Mouse (Mus musculus) stomach, postnatal 0 days (tissue): ENCODE data around the gene Hmx3. TPM values are rescaled to one million over a fixed set of nuclear protein-coding genes. Genes with fewer than 3 reads are reported as not detected.

Experiments used
- ATAC-seq: fragments of 200-750 bp; cut with Nextera tagmentation; 2 replicates; pipeline ENCODE4 v1.8.0; 2017; ENCODE audit not compliant: low FRiP score, low TSS enrichment
- DNase-seq: peaks from one replicate; pipeline ENCODE4 v3.0.0-alpha.2; 2016; ENCODE audit warnings: low spot score
- H3K27ac ChIP-seq: fragments of 300-500 bp; sonication (generic); replicated peaks from 2 replicates; pipeline ENCODE4 v1.5.1; 2014; ENCODE audit warnings: mild to moderate bottlenecking, control low read depth
- H3K27me3 ChIP-seq: fragments of 300-500 bp; sonication (generic); 2 replicates; pipeline ENCODE4 v1.6.1; 2014; ENCODE audit warnings: low read length; ENCODE audit not compliant: control insufficient read depth, insufficient read depth
- H3K36me3 ChIP-seq: fragments of 300-500 bp; sonication (generic); 2 replicates; pipeline ENCODE4 v1.6.1; 2014; ENCODE audit warnings: low read length, mixed read lengths; ENCODE audit not compliant: control insufficient read depth, insufficient read depth
- H3K4me1 ChIP-seq: fragments of 300-500 bp; sonication (generic); replicated peaks from 2 replicates; pipeline ENCODE4 v1.6.1; 2014; ENCODE audit warnings: antibody characterized with exemption; ENCODE audit not compliant: control insufficient read depth, insufficient read depth
- H3K4me2 ChIP-seq: fragments of 300-500 bp; sonication (generic); replicated peaks from 2 replicates; pipeline ENCODE4 v1.6.1; 2014; ENCODE audit warnings: low read depth, mild to moderate bottlenecking, control low read depth, moderate library complexity
- H3K4me3 ChIP-seq: fragments of 300-500 bp; sonication (generic); 2 replicates; pipeline ENCODE4 v1.5.1; 2014; ENCODE audit warnings: low read depth, low read length, control low read depth
- H3K9ac ChIP-seq: fragments of 300-500 bp; sonication (generic); 2 replicates; pipeline ENCODE4 v1.6.1; 2014; ENCODE audit warnings: mild to moderate bottlenecking, low read length, control low read depth, mixed read lengths
- H3K9me3 ChIP-seq: fragments of 300-500 bp; sonication (generic); 2 replicates; pipeline ENCODE4 v1.6.1; 2016; ENCODE audit warnings: low read length; ENCODE audit not compliant: control insufficient read depth
- CTCF ChIP-seq: IDR thresholded peaks from 2 replicates; pipeline ENCODE4 v1.5.1; 2016; ENCODE audit warnings: antibody characterized with exemption, low read depth, mild to moderate bottlenecking, moderate library complexity
- EP300 ChIP-seq: optimal IDR thresholded peaks from 2 replicates; pipeline ENCODE3; 2016; ENCODE audit warnings: antibody characterized with exemption
- WGBS: fragments of 180-500 bp; shearing (Covaris S2); extraction: QIAGEN DNeasy Blood & Tissue Kit; methylation state at CpG from one replicate; pipeline ENCODE4 v1.1.7; 2014; 5-methylcytosine and 5-hydroxymethylcytosine counted together
- polyA plus RNA-seq: library from polyadenylated mRNA; unstranded; fragments of >200 nt; fragmentation: Nextera tagmentation; extraction: Ambion mirVana; gene quantifications from 2 replicates; pipeline ENCODE4 v1.2.1, GENCODE M21; 2015

Gene Hmx3
- 0.82 and 1.1 TPM in 2 replicates for polyA plus RNA-seq

- H3K27me3 ChIP-seq, result peaks cover 37% of the 10 kb centered on the region
- ATAC-seq (no peak), DNase-seq (peak; percentile 21)
- peaks cover 8% of the 10 kb centered on the region for H3K4me1 ChIP-seq
- H3K9me3 ChIP-seq, result no peaks in the 10 kb centered on the region
- no peak within 1 kb of the TSS for H3K9ac ChIP-seq
- peak within 1 kb of the TSS; percentile 54 for H3K4me2 ChIP-seq
- TF ChIP-seq CTCF (no peak), EP300 (no peak)
- H3K27ac ChIP-seq, result no peak within 1 kb of the TSS
- WGBS, result under 1% methylated on average over 62 of the region's 65 CpGs
- H3K36me3 ChIP-seq, result no peaks in the 10 kb centered on the region
- H3K4me3 ChIP-seq, result peak within 1 kb of the TSS; percentile 36
Measured at GRCm38 (mm10) chr7:131542115-131542871, at the start of gene Hmx3. Gene Hmx3, plus strand, starts transcription at chr7:131542867.

- WGBS, result 70% methylated on average over 2 of the region's 2 CpGs
- no peaks in the 10 kb centered on the region for H3K36me3 ChIP-seq
- H3K4me2 ChIP-seq, result no peak overlapping the region
- DNase-seq, result no peak
- TF ChIP-seq EP300, result no peak
- TF ChIP-seq CTCF, result no peak
- H3K27me3 ChIP-seq, result no peaks in the 10 kb centered on the region
- no peak overlapping the region for H3K27ac ChIP-seq
- no peaks in the 10 kb centered on the region for H3K4me1 ChIP-seq
- H3K4me3 ChIP-seq, result no peak overlapping the region
- ATAC-seq, result no peak
- H3K9ac ChIP-seq, result no peak overlapping the region
- H3K9me3 ChIP-seq, result no peaks in the 10 kb centered on the region
Measured at GRCm38 (mm10) chr7:131503739-131504138, 38.9 kb upstream of the Hmx3 start.

DNA sequence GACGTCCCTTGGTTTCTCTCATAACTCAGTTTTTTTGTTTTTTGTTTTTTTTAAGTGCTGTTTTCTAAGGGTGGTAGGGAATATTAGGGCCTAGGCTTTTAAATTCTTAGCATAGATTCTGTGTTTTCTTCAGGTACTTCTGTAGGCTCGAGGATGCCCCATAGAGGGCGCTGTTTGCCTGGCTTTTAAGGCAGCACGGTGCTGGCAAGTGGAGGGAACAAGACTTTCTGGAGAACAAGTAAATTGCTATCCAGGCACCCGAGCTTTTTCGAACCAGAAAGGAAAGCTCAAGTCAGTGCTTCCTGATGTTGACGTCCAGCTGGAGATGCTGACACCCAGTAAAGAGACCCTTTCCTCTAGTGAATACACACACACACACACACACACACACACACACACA lies 2.7 kb upstream of the Hmx3 start:
- DNase-seq (peak; percentile 87), ATAC-seq (peak; percentile 72; the same call in 1 of the 2 replicates)
- Histone ChIP-seq H3K4me1 (peaks cover 8% of the 10 kb centered on the region), H3K4me3 (no peak overlapping the region), H3K27ac (no peak overlapping the region), H3K27me3 (peaks cover 27% of the 10 kb centered on the region), H3K9ac (no peak overlapping the region), H3K9me3 (no peaks in the 10 kb centered on the region), H3K36me3 (no peaks in the 10 kb centered on the region), H3K4me2 (no peak overlapping the region)
- under 1% methylated on average over 7 of the region's 7 CpGs for WGBS
- TF ChIP-seq CTCF (peak; percentile 93), EP300 (no peak)

- Histone ChIP-seq H3K27ac (no peak overlapping the region), H3K9ac (no peak overlapping the region), H3K27me3 (peaks cover 37% of the 10 kb centered on the region), H3K9me3 (no peaks in the 10 kb centered on the region), H3K4me3 (peak overlapping the region; percentile 36), H3K4me1 (peaks cover 8% of the 10 kb centered on the region), H3K36me3 (no peaks in the 10 kb centered on the region), H3K4me2 (peak overlapping the region; percentile 54)
- WGBS, result 4% methylated on average over 41 of the region's 41 CpGs
- DNase-seq, result peak; percentile 16
- ATAC-seq, result no peak
- TF ChIP-seq EP300 (no peak), CTCF (no peak)
Measured at GRCm38 (mm10) chr7:131541184-131542114, 1.2 kb upstream of the Hmx3 start.

- TF ChIP-seq EP300 (no peak), CTCF (no peak)
- ATAC-seq, result no peak
- WGBS, result under 1% methylated on average over 49 of the region's 71 CpGs
- Histone ChIP-seq H3K4me1 (peaks cover 8% of the 10 kb centered on the region), H3K9me3 (no peaks in the 10 kb centered on the region), H3K4me2 (peak overlapping the region; percentile 54), H3K36me3 (no peaks in the 10 kb centered on the region), H3K27me3 (peaks cover 43% of the 10 kb centered on the region), H3K9ac (no peak overlapping the region), H3K27ac (no peak overlapping the region), H3K4me3 (peak overlapping the region; percentile 36)
- DNase-seq, result peak; percentile 17
Measured at GRCm38 (mm10) chr7:131542872-131543622, 380 bp downstream of the Hmx3 start.
